Mouse (Mus musculus) kidney, postnatal 4 days (tissue): Measurements from ENCODE around the gene Cyp27b1.

Experiments
- DNase-seq, 2 experiments: peaks; one replicate each; pipeline ENCODE4 v3.0.0; 2021; ENCODE audit warnings: mixed read lengths in 2 of 2

Cyp27b1 gene

DNA sequence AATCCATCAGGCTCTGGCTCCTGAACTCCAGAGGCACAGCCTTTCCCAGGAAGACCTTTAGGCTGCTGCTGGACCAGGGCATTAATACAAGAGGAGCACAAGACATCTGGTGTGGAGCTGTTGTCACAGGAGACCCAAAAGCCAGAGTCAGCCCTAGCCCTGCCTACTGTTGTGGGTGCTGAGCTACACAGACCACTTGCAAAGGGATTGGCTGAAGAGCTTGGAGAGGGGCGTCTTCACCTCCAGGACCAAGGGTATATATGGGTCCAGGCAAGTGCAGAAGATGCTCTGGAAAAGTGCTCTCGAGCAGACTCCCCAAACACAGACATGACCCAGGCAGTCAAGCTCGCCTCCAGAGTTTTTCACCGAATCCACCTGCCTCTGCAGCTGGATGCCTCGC lies at the start of gene Cyp27b1:
Gene Cyp27b1 (plus strand): TSS at position 297 of the 400 bp plus-strand sequence.
- no peak for DNase-seq

DNA sequence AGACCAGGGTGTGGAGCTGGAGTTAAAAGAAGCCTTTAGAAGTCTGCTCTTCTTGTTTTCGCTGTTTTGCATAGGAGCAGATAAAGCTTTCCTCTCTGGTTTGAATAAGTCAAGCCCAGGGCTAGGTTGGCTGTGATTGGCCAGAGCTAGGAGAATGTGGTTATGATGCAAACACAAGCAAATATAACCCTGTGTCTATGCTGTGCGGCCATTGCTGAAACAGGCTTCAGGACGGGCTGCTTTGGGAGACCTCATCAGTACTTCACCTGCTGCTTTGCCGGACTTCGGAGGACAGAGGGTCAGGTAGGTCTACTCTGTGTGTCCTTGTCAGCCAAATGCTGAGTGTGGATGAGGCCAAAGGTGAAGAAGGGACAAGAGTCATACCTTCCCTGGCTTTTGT lies 47.5 kb upstream of the Cyp27b1 start, which contains the start of gene Avil:
Gene Avil (plus strand): TSS at position 181 of the 400 bp plus-strand sequence.
- DNase-seq = no peak

DNA sequence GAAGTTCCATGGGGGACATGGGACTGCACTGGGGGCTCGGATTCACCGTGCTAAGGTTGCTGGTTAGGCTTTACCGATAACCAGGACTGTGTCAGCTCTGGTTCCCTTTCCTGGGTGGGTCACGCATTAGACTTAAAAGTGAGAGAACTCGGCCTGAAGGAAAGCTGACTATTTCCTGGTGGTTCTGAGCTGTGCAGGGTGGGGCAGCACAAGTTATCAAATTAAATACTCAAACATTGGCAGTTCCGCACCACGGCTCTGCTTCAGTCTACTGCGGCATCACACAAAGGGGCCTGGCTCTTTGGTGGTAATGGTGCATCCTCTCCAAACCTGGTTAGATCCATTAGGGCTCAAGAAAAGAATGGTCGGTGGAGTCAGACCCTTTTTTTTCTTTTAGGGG lies 46.8 kb upstream of the Cyp27b1 start:
- DNase-seq = no peak

DNA sequence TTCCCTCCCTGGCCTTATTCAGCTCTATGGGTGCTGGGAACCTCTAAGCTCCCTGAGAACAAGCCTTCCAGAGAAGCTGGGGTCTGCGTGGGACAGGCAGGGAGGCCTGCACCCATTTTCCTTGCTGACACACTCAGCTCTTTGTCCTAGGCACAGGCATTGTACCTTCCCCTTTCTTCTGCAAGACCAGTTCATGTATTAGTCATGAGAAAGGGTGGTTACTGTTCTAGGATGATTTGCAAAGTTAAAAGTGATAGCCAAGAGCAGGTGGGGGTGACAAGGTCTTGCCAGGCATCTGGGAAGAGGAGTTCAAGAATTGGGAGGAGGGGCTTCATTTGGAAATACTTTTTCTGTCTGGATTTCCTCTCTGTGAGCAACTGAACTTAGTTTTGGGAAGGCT lies 46.0 kb upstream of the Cyp27b1 start:
- no peak for DNase-seq

DNA sequence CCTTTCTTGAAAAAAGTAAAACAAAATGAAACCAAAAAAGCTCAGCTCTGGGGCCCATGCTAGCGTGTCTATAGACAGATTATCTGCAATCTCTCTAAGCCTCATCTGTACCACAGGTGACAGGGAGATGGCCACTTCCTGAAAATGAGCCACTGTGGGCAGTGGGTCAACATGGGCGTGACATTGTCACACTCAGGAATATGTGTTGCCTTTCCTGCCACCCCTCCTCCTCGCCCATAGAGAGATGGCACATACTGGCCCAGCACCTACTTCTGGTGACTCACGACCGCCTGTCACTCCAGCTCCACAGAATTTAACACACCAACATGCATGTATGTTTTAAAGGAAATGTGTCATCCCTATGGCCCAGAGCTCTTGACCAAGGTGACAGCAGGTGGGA lies 45.3 kb upstream of the Cyp27b1 start:
- DNase-seq = no peak

DNA sequence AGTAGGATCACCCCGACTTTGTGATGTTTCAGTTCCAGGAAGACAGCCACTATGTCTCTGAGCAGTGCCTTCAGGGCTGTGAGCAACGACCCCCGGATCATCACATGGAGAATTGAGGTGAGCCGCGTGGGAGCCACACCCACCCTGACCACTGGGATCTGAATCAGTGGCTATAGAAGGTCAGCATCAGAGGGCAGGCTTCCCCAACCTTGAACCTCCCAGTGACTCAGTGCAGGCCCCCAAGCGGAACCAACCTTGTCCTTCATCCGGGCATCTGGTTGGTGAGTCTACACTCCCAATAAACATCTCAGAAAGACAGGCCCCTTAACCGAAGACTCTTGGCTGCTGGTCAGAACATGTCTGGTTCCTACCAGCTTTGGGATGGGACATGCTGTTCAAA lies 44.7 kb upstream of the Cyp27b1 start:
- DNase-seq = no peak

DNA sequence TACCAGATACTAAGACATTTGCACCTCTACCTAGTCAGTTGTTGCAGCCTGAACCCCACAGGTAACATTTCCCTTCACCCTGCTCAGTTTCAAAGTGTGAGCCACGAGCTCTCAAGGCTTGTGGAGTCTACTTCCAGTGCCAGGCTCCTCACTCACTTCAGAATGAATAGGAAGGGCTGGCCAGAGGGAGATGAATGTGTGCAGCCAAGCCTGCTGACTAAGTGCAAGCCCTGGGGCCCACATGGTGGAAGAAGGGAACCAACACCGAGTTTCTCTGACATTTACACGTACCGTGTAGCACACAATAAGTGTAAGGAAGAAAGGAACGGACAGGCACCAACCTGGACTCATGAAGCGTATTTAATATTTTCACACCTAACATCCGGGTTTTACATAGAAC lies 44.2 kb upstream of the Cyp27b1 start:
- no peak for DNase-seq

DNA sequence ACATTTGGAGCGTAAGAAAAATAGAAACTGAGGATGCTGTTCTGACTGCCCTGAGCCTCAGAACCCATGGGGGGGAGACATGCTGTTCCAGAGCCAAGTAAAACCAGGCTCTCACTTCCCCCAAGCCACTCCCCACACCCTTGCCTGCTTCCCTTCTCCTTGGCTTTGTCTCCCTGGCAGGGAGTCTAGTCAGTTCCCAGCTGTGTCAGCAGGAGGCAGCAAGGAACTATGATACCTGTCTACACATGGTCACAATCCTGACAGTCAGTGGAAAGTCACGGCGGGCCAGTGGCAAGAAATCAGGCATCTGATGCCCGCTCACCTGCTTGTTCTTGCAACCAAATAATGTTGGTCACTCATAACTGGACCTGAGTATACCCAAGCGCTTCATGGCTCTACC lies 31.6 kb upstream of the Cyp27b1 start:
- peak; percentile 69 to 73 for DNase-seq

DNA sequence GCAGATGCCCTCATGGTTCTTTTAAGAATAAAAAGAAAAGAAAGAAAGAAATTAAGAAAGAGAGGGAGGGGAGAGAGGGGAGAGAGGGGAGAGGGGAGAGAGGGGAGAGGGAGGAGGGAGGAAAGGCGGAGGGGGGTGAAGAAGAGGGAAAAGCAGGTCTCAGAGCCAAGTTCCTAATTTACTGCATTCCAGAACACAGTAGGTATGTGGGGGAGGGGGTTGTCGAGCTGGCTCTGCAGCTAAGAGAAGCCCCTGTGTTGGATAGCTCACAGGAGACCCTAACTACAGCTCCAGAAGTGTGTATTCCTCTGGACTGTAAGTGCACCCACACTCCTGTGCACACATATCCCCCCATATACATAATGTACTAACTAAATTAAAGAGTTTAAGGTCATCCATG lies 31.0 kb upstream of the Cyp27b1 start:
- DNase-seq = no peak

DNA sequence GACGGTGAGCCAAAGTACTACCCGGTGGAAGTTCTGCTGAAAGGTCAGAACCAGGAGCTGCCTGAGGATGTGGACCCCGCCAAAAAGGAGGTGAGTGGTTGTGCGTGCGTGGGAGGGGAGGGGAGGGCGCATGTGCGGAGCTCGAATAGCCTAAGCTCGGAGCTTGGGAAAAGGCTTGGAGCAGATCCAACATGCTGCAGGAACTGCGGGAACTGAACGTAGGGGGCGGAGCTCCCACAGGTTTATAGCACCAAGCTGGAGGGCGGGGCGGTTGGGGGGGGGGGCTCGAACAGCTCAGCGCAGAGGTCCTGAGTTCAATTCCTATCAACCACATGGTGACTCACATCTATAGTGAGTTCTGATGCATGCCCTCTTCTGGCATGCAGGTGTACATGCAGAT lies 29.6 kb upstream of the Cyp27b1 start:
- DNase-seq = no peak

DNA sequence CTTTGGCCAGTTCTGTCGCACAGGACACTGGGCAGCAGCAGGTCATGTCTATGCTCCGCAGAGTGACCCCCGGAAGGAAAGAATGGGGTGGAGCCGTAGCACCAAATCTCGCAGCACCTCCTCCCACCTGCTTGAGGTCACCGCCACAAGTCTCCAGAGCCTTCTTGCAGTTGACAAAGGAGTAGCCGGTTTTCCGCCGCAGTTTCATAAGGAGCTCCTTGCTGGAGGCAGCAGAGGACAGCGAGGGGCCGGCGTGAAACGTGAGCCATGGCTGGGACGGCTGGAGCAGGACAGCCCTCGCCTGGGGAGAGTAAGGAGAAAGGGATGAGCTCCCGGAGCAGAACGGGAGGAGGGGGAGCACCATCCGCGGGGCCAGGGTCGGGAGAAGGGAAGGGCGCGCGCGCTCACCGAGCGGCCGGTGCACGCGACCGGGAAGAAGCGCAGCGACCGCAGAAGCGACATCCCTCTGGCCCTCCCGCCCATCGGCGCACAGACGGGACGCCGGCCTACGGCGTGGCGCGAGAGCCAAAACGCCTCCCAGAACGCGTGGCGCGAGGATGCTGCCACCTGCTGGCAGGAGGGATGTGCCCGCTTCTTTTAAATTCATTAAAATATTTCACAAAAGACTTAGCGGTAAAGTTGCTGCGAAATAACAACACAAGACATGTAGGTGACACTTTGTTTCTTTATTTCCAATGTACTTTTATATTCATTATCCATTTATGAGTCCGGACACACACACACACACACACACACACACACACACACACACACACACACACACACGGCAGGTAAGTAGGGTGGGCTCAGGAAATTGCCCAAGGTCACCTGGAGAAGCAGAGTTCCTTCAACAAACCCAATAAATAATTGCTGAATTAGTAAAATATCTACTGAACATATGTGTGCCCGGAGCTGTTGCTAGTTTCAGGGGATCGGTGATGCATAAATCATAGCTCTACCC lies 17.4 kb upstream of the Cyp27b1 start, which contains the start of gene Tsfm:
Gene Tsfm (minus strand): TSS at position 505 of the 961 bp plus-strand sequence.
- DNase-seq = peak; percentile 96 to 97

DNA sequence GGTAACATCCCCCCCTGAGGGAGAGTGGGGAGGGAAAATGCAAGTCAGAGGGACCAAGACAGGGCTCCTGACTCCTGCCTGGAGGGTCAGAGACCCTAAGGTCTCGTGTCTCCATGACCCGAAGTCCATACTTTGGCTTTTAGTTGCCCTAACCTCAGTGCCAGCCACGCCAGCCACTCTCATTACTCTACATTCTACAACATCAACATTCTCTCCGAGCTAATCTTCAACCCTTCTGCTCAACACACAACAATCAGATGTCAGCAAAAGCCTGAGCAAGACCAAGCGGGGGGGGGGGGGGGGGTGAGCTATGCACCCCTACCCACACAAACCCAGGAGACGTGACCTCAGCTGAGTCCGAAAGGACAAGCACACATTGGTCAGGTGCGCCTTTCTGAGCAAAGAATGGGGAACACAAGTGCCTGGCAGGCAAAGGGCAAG lies 14.7 kb upstream of the Cyp27b1 start:
- peak; percentile 32 to 33 for DNase-seq

DNA sequence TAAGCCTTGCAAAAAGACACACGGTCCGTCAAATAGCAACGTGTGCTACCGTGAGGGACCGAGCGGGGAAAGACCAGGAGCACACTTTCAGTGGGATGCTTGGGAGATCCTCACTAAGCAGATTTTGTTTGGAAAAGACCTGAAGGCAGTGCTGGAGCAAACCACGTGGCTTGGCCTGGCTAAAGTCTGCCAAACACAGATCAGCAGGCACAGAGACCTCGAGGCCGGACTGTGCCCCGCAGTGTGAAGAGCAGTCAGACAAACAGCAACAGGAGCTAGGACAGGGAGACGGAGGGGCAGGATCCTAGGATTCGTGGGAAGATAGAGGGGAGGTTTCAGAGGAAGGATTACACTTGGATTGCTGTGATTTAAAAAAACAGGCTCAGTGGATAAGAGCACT lies 11.8 kb upstream of the Cyp27b1 start:
- peak in 1 of 2 experiments; percentile 52 for DNase-seq

DNA sequence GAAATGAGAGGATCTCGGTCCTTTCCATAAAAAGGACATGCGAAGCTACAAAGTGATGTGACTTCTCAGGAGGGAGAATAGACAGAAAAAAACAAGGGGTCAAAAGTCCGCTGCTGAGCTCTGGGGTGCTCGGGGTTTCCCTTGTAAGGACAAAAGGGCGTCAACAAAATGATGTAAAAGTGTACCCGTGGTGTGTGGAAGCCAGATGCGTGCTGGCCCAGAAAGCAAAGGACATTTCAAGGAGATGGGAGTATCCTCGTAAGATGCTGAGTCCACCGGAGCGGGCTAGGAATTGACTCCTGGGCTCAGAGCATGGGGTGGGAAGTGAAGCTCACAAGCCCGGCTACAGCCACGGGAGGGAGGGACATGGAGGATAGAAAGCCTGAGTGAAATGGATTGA lies 10.4 kb upstream of the Cyp27b1 start:
- no peak for DNase-seq

DNA sequence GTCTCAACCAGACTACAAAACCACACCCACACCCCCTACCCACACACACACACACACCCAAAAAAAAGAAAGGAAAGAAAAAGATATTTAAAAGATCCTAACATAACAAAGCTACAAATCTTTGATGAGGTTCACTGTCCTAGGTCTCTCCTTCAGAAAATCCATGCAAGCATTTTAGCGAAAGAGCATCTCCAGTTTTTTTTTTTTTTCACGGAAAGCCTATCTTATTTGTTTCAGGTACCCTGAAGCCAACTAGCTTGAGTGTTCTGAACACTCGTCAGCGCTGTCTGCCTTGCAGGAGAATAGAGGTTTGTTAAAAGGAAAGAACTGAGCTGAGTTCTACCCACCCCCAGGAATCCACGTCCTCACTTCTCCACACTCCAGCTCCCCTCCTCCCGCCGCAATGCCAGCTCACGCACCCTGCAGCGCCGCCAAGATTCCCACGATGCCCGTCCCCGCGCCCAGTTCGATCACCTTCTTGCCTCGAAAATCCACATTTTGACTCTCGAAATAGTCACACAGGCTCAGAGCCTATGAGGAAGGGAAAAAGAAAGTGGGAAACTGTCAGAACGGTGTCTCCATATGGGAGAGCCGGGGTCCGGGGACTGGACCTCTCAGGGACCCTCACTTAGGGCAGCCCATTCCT lies 7.4 kb upstream of the Cyp27b1 start:
- peak; percentile 27 to 43 for DNase-seq

DNA sequence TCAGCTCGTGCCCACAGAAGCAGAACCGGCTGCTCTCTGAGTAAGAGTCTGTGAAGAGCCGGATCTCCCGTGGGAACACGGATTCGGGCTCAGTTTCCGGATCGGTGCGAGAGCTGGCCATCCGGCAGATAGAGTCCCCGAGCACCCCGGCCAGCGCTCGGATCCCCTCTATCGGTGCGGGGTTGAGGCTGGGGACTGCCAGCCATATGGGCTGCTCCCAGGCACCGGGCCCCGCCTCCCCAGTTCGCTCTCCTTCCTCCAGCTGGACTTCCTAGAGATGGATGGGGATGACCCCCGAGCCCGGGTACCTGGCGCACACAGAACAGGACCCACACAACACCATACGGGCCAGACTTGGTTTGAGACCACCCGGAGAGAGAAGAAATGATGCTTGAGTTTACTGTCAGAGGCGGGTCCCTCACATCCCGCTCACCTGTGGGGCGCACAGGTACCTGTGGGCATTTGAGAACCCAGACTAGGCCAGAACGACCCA lies 6.7 kb upstream of the Cyp27b1 start, which contains the start of the genes Mettl1 and Eef1akmt3:
Gene Mettl1 (plus strand): TSS at position 141 of the 493 bp plus-strand sequence.
Gene Eef1akmt3 (minus strand): TSS at position 240 of the 493 bp plus-strand sequence.
- DNase-seq = peak; percentile 61 to 70

DNA sequence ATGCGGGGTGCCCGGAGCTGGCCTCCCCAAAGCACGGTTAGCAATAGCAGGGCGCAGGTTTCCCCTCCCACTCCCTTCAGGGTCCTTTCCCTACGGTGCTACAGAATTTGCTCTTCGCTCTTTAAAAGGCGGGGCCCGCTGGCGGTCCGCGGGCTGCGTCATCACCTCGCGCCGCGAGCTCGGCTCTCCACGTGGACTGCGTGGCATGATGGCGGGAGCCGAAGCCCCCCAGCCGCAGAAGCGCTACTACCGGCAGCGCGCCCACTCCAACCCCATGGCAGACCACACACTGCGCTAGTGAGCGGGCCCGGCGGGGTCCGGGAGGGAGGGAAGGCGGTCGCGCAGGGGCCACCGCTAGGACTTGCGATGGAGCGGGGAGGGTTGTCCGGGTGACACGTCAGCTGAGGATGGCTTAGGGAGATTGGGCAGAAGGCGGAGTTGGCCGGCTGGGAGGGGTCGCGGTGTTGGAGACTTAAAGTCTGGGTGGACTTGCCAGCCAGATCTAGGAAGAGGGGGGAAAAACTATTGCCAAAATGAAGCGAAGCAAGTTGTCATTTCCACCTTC lies 6.2 kb upstream of the Cyp27b1 start:
- peak; percentile 93 to 95 for DNase-seq

DNA sequence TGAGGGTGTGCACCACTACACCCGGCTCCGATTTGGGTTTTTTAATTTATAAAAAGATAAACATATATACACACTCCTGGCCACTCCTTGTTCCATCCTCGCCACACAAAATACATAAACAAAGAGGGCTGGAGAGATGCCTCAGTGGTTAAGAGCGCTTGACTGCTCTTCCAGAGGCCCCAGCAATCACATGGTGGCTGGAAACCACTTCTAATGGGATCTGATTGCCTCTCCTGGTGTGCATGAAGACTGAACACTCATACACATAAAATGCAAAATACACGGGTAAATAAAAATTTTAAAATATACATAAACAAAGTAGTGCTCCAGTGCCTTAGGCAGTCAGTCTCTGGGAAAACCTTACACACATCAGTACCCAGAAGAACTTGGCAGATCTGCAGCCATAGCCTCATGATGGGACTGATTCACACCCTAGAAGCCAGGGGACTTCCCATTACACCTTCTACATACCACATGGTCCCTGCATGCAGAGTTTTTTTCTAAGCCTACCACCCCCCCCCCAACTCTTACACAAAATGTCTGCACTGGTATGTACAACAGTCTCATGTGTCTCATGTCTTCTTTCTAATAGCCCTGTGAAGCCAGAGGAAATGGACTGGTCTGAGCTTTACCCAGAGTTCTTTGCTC lies 5.5 kb upstream of the Cyp27b1 start:
- no peak for DNase-seq

DNA sequence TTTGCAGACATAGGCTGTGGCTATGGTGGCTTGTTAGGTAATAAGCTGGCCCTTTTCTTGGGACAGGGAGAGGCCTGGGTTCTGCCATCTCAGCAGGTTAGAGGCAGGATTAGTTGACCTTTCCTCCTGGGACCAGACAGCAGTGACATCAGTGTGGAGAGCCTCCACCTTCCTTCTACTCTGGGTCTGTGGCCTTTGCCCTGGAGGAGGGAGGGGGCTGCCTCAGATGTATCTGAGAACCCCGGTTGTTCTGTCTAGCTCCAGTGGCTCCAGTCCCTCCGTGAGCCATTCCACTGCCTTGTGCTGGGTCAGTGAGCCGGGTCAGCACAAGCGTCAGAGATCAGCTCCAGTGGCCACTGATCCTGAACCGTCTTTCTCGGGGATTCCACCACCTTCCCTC lies 4.9 kb upstream of the Cyp27b1 start:
- peak; percentile 44 to 65 for DNase-seq

DNA sequence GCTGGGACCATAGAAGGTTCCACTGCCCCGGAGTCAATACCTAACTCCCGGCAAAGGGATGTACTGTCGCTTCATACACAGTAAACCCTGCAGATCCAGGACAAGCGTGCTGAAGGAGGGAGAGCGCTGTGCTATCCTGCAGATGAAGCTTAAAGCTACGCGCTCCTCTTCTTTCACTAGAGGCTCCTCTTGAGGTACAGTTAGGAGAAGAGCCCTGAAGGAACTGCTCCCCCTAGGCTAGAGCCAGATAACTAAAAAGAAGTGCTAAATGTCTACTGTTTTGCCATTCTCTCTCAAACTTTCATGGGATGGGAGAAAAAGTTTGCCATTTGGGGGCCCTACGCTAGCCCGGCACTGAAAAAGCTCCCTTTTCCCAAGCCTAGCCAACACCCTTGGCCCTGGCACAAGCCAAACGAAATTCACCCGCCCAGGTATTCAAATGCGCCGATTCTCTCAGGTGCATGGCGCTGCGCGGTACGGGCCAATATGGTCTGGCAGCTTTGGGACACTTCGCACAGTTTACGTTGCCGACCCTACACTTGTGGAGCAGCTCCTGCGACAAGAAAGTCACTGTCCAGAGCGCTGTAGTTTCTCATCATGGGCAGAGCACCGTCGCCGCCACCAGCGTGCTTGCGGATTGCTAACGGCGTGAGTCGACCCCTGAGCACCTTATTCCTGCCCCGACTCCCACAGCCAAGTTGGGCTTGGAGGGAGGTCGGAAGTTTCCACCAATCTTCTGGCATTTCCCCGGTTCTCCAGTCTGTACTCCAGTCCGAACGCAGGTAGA lies 751 bp downstream of the Cyp27b1 start:
- DNase-seq = no peak

DNA sequence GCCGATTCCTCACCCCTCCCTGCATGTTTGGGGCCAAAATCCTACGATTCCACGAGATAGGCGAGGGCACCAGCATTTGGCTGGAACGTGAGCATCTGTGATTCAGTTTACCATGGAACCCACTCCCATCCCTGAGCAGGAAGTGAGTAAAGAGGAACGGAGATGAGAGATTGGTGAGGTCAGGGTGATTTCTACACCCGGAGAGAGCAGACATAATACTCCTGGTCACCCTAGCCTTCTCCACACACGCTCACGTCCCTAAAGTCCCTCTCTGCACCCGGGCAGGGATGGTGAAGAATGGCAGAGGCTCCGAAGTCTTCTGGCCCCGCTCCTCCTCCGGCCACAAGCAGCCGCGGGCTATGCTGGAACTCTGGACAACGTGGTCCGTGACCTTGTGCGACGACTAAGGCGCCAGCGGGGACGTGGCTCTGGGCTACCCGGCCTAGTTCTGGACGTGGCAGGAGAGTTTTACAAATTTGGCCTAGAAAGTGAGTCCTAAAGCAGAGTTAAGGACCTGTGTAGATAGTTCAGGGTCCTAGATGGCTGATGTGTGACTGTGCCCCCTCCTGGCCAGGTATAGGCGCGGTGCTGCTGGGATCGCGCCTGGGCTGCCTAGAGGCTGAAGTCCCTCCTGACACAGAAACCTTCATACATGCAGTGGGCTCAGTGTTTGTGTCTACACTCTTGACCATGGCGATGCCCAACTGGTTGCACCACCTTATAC lies 1.5 kb downstream of the Cyp27b1 start:
- DNase-seq = peak; percentile 35 to 58
